In genomic region chr3:7799486-7799885, GRCm38 (mm10) we compare ENCODE assay signal across 29 mouse cellular contexts.
A peak's percentile ranks its signal among the peaks of the same experiment; 100 is the strongest.
DNase-seq lines count a peak whose midpoint lies in the region; ATAC-seq lines count a peak whose summit lies in the region.
"Had no signal": no experiment of that assay in that cellular context is flagged by ENCODE, and none has a peak within 500 bp of the region (broad histone marks: within the 10 kb centered on the region; RNA-seq: fewer than 3 reads in every experiment).

No protein-coding gene starts in this region.

- DNase-seq in cerebellum, adult 18-20 months: peak; percentile 3 to 10
- no peak for DNase-seq in cerebellum, postnatal 4 days (ENCODE audit: low spot score in 2 of 2)
- peak; percentile 9 for DNase-seq in cerebellum, adult 9-11 months
- peak; percentile 59 to 65 for DNase-seq in cerebellum, postnatal 14 days
- no peak for DNase-seq in right cerebral cortex, adult 2 months (ENCODE audit: low spot score in 2 of 2)
- DNase-seq: adrenal gland, postnatal 10 days; adrenal gland, postnatal 36 days; B cell, adult 2 months; forebrain, postnatal 0 days; gastrocnemius, postnatal 25 days; heart, adult 18-20 months; heart, postnatal 10 days; heart, postnatal 36 days; kidney, adult 18-20 months; kidney, adult 9 months had no signal

- no peak overlapping the region for H3K4me2 ChIP-seq in midbrain, embryonic 13.5 days (replicated peaks)
- H3K4me2 ChIP-seq: embryonic facial prominence, embryonic 12.5 days; embryonic facial prominence, embryonic 15.5 days; heart, embryonic 12.5 days; heart, embryonic 15.5 days; hindbrain, embryonic 13.5 days had no signal

- no peak overlapping the region for H3K9ac ChIP-seq in midbrain, embryonic 13.5 days (replicated peaks)
- H3K9ac ChIP-seq: embryonic facial prominence, embryonic 12.5 days; embryonic facial prominence, embryonic 15.5 days; forebrain, postnatal 0 days; heart, embryonic 12.5 days; heart, embryonic 15.5 days; hindbrain, embryonic 13.5 days had no signal

- H3K27ac ChIP-seq in midbrain, embryonic 13.5 days: no peak overlapping the region
- H3K27ac ChIP-seq: embryonic facial prominence, embryonic 12.5 days; embryonic facial prominence, embryonic 15.5 days; heart, embryonic 15.5 days; hindbrain, embryonic 10.5 days; hindbrain, embryonic 13.5 days; hindbrain, postnatal 0 days had no signal

- no peaks in the 10 kb centered on the region for H3K27me3 ChIP-seq in midbrain, embryonic 13.5 days
- H3K27me3 ChIP-seq: CH12.LX; embryonic facial prominence, embryonic 12.5 days; embryonic facial prominence, embryonic 15.5 days; heart, embryonic 12.5 days; heart, embryonic 15.5 days; hindbrain, embryonic 13.5 days had no signal

- H3K36me3 ChIP-seq in midbrain, embryonic 13.5 days: no peaks in the 10 kb centered on the region
- H3K36me3 ChIP-seq: embryonic facial prominence, embryonic 12.5 days; embryonic facial prominence, embryonic 15.5 days; G1E; heart, embryonic 12.5 days; heart, embryonic 15.5 days; hindbrain, embryonic 10.5 days; hindbrain, embryonic 13.5 days had no signal

- no peak for ATAC-seq in midbrain, embryonic 13.5 days
- ATAC-seq: forebrain, embryonic 14.5 days; forebrain, postnatal 0 days; hindbrain, postnatal 0 days; inflammation-experienced regulatory T-cells, adult 6 months; intestine, embryonic 16.5 days; Patski had no signal

- no peaks in the 10 kb centered on the region for H3K9me3 ChIP-seq in midbrain, embryonic 13.5 days
- H3K9me3 ChIP-seq: embryonic facial prominence, embryonic 12.5 days; embryonic facial prominence, embryonic 15.5 days; G1E; heart, embryonic 12.5 days; heart, embryonic 15.5 days; hindbrain, embryonic 10.5 days; hindbrain, embryonic 13.5 days had no signal

- H3K4me3 ChIP-seq in midbrain, embryonic 13.5 days (replicated peaks): no peak overlapping the region
- H3K4me3 ChIP-seq: embryonic facial prominence, embryonic 12.5 days; embryonic facial prominence, embryonic 15.5 days; heart, embryonic 12.5 days; heart, embryonic 15.5 days; hindbrain, embryonic 10.5 days; hindbrain, embryonic 13.5 days had no signal

- WGBS in midbrain, embryonic 13.5 days: 92% methylated on average over 4 of the region's 4 CpGs

- no peaks in the 10 kb centered on the region for H3K4me1 ChIP-seq in midbrain, embryonic 13.5 days (replicated peaks)
- H3K4me1 ChIP-seq: embryonic facial prominence, embryonic 12.5 days; embryonic facial prominence, embryonic 15.5 days; heart, embryonic 12.5 days; heart, embryonic 15.5 days; hindbrain, embryonic 10.5 days; hindbrain, embryonic 13.5 days had no signal

Comparison
In these comparisons a context has a peak if more than half of its experiments do, and no peak if none do; other contexts are left out.
1. DNase-seq: peak in cerebellum, adult 18-20 months (2 of 2), cerebellum, adult 9-11 months (single experiment) and cerebellum, postnatal 14 days (2 of 2); none in cerebellum, postnatal 4 days (0 of 2) and right cerebral cortex, adult 2 months (0 of 2).